Mouse (Mus musculus): ENCODE results near the gene Gm17334. TPM values are rescaled to one million over a fixed set of nuclear protein-coding genes. Genes with fewer than 3 reads are reported as not detected.

Gene Gm17334
- polyA plus RNA-seq, 1 experiment: 0.19 TPM

DNA sequence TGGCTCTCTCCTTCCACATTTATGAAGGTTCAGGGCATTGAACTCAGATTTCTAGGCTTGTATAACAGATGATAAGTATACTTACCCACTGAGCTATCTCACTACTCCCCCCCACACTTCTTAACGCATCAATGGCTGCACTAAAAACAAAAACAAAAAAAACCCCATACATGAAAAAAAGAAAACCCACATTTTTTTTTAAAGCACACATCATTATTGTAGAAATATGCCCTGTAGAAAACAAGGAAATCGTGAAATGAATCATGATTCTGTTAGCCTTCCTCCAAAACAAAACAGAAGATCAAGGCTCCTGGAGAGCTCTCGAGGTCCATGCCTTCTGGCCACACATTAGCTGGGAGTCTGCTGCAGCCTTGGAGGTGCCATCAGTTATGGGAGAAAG, 38.3 kb upstream of the Gm17334 start:
- no peak for TF ChIP-seq SRF (IDR thresholded peaks at IDR 0.05; ENCODE audit: control insufficient read depth, insufficient read length, low read depth)
- TF ChIP-seq POLR2A (IDR thresholded peaks at IDR 0.05; ENCODE audit: insufficient read length, low read depth): no peak
- TF ChIP-seq POLR2AphosphoS2 (IDR thresholded peaks at IDR 0.05; ENCODE audit: insufficient read length, low read depth): no peak
- TF ChIP-seq E2F4 (IDR thresholded peaks at IDR 0.05; ENCODE audit: insufficient read depth): no peak
- TF ChIP-seq REST (IDR thresholded peaks at IDR 0.05; ENCODE audit: insufficient read depth, insufficient read length): no peak
- Histone ChIP-seq H3K4me3 (no peak overlapping the region), H3ac (ENCODE audit: control insufficient read depth, insufficient read length) (no peak overlapping the region), H3K27me3 (ENCODE audit: control insufficient read depth, insufficient read depth, insufficient read length) (no peaks in the 10 kb centered on the region), H3K36me3 (ENCODE audit: control insufficient read depth, insufficient read depth) (no peaks in the 10 kb centered on the region), H3K79me2 (ENCODE audit: control insufficient read depth, insufficient read depth) (no peaks in the 10 kb centered on the region), H3K4me2 (ENCODE audit: low read depth) (no peak overlapping the region)

DNA sequence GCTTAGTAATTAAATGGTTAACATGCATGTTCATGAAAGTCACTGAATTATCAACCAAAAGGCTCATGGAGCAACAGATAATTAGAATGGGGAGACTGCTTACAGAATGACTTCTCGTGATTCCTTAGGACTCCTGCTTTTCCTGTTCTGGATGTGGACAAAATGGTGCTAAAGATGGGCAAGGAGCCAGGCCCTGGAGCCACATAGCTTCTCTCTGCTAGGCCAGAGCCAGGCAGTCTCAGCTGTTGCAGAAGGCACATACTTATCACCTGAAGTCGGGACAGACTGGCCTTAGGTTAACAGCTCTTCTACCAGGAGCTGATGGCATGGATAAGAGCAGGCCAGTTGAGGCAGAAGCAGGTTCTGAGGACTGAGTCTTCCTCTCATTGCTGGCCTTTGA, 37.8 kb upstream of the Gm17334 start:
- no peak overlapping the region for H3K4me3 ChIP-seq
- TF ChIP-seq POLR2A (IDR thresholded peaks at IDR 0.05; ENCODE audit: insufficient read length, low read depth): no peak
- TF ChIP-seq MYOG (IDR thresholded peaks at IDR 0.05; ENCODE audit: control insufficient read depth in 1 of 3, insufficient read depth in 1 of 3, insufficient read length in 2 of 3, low read depth in 2 of 3): peak in 1 of 3 experiments; percentile 16
- no peaks in the 10 kb centered on the region for H3K79me2 ChIP-seq (ENCODE audit: control insufficient read depth, insufficient read depth)

DNA sequence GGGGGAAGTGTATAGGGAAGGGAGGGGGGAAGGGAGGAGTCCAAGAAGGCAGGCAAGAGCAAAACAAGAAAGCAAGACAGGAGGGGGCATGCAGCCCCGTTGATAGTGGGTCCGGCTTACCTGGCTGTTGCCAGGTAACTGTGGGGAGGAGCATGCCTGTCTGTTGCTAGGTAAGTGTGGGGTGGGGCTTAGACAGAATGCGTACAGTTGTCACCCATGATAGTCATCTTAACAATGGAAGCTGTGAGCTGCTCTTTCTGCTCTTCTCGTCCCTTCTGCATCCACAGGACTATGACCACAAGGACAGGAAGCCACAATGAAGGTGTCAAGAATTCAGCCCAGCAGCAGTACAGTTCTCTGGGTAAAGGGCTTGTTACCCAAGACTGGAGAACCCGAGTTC, 37.2 kb upstream of the Gm17334 start:
- TF ChIP-seq MAX (IDR thresholded peaks at IDR 0.05; ENCODE audit: low read depth) (no peak), USF1 (IDR thresholded peaks at IDR 0.05; ENCODE audit: low read depth) (no peak), POLR2AphosphoS2 (IDR thresholded peaks at IDR 0.05; ENCODE audit: insufficient read length, low read depth) (no peak), TCF3 (IDR thresholded peaks at IDR 0.05; ENCODE audit: insufficient read length, low read depth) (no peak), SRF (IDR thresholded peaks at IDR 0.05; ENCODE audit: control insufficient read depth, insufficient read length, low read depth) (no peak), REST (IDR thresholded peaks at IDR 0.05; ENCODE audit: insufficient read depth, insufficient read length) (no peak), POLR2A (IDR thresholded peaks at IDR 0.05; ENCODE audit: insufficient read length, low read depth) (no peak), MYOG (IDR thresholded peaks at IDR 0.05; ENCODE audit: control insufficient read depth in 1 of 3, insufficient read depth in 1 of 3, insufficient read length in 2 of 3, low read depth in 2 of 3) (no peak), MYOD1 (IDR thresholded peaks at IDR 0.05; ENCODE audit: control insufficient read depth in 1 of 3, insufficient read length in 2 of 3, low read depth in 2 of 3) (no peak), CEBPB (IDR thresholded peaks at IDR 0.05; ENCODE audit: insufficient read depth, poor library complexity, severe bottlenecking) (no peak), E2F4 (IDR thresholded peaks at IDR 0.05; ENCODE audit: insufficient read depth) (no peak), TCF12 (IDR thresholded peaks at IDR 0.05; ENCODE audit: insufficient read depth, poor library complexity, severe bottlenecking) (no peak)
- Histone ChIP-seq H3K79me2 (ENCODE audit: control insufficient read depth, insufficient read depth) (no peaks in the 10 kb centered on the region), H3ac (ENCODE audit: control insufficient read depth, insufficient read length) (no peak overlapping the region)

More for the DNA sequence above, 37.8 kb upstream of the Gm17334 start:
- H3K36me3 ChIP-seq (ENCODE audit: control insufficient read depth, insufficient read depth): no peaks in the 10 kb centered on the region
- H3K27me3 ChIP-seq (ENCODE audit: control insufficient read depth, insufficient read depth, insufficient read length): no peaks in the 10 kb centered on the region
- H3K4me2 ChIP-seq (ENCODE audit: low read depth): no peak overlapping the region
- H3ac ChIP-seq (ENCODE audit: control insufficient read depth, insufficient read length): no peak overlapping the region

DNA sequence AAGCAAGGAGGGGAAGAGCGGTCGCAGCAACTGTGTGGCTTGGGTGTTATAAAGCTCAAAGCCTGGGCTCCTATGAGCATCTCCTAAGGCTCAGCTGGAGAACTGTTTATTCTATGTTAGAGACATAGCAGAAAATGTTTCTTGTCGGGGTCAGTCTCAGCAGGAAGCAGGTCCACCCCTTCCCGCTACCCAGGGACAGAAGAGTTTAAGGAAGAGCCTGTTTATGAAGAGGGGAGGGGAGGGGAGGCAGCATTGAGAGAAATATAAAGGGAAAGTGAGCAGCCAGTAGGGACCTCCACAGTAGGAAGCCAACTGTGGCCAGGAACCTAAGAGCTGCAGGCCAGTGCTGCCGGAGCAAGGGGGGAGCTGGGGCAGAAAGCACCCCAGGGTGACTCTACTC, 36.4 kb upstream of the Gm17334 start:
- no peak overlapping the region for H3K4me3 ChIP-seq
- no peak overlapping the region for H3ac ChIP-seq (ENCODE audit: control insufficient read depth, insufficient read length)
- TF ChIP-seq USF1 (IDR thresholded peaks at IDR 0.05; ENCODE audit: low read depth) (no peak), CEBPB (IDR thresholded peaks at IDR 0.05; ENCODE audit: insufficient read depth, poor library complexity, severe bottlenecking) (no peak), TCF12 (IDR thresholded peaks at IDR 0.05; ENCODE audit: insufficient read depth, poor library complexity, severe bottlenecking) (no peak), MYOG (IDR thresholded peaks at IDR 0.05; ENCODE audit: control insufficient read depth in 1 of 3, insufficient read depth in 1 of 3, insufficient read length in 2 of 3, low read depth in 2 of 3) (no peak), POLR2AphosphoS2 (IDR thresholded peaks at IDR 0.05; ENCODE audit: insufficient read length, low read depth) (no peak), MAX (IDR thresholded peaks at IDR 0.05; ENCODE audit: low read depth) (no peak)
- no peak overlapping the region for H3K4me2 ChIP-seq (ENCODE audit: low read depth)
- H3K36me3 ChIP-seq (ENCODE audit: control insufficient read depth, insufficient read depth): no peaks in the 10 kb centered on the region
- H3K79me2 ChIP-seq (ENCODE audit: control insufficient read depth, insufficient read depth): no peaks in the 10 kb centered on the region
- no peaks in the 10 kb centered on the region for H3K27me3 ChIP-seq (ENCODE audit: control insufficient read depth, insufficient read depth, insufficient read length)

More for the DNA sequence above, 37.2 kb upstream of the Gm17334 start:
- no peaks in the 10 kb centered on the region for H3K27me3 ChIP-seq (ENCODE audit: control insufficient read depth, insufficient read depth, insufficient read length)
- no peak overlapping the region for H3K4me2 ChIP-seq (ENCODE audit: low read depth)
- no peaks in the 10 kb centered on the region for H3K36me3 ChIP-seq (ENCODE audit: control insufficient read depth, insufficient read depth)
- H3K4me3 ChIP-seq: no peak overlapping the region

DNA sequence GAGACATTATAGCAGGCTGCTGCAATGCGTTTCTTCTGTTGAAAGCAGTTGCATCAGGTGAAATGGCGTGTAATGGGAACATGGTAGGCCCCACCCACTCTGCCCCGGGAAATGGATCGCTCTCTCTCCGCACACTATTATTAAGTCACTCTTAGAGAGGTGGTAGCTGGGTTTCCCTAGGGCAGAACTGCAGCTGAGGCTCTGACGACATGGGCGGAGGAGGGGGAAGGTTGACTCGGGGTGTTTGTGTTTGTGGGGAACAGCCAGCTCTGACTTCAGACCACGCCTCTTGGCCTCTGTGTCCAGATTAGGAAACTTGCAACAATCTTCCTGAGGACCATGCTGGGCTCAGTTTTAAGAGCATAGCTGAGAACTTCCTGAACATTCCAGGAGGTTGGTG, 32.8 kb upstream of the Gm17334 start:
- H3ac ChIP-seq (ENCODE audit: control insufficient read depth, insufficient read length): no peak overlapping the region

More for the DNA sequence above, 32.8 kb upstream of the Gm17334 start:
- TF ChIP-seq POLR2AphosphoS2 (IDR thresholded peaks at IDR 0.05; ENCODE audit: insufficient read length, low read depth): no peak
- TF ChIP-seq CEBPB (IDR thresholded peaks at IDR 0.05; ENCODE audit: insufficient read depth, poor library complexity, severe bottlenecking): 0 out of 2 replicates have a peak, but pooled peaks have one; percentile 36
- Histone ChIP-seq H3K36me3 (ENCODE audit: control insufficient read depth, insufficient read depth) (no peaks in the 10 kb centered on the region), H3K27me3 (ENCODE audit: control insufficient read depth, insufficient read depth, insufficient read length) (no peaks in the 10 kb centered on the region), H3K4me2 (ENCODE audit: low read depth) (no peak overlapping the region), H3K79me2 (ENCODE audit: control insufficient read depth, insufficient read depth) (no peaks in the 10 kb centered on the region), H3K4me3 (no peak overlapping the region)

All from myocyte (in vitro differentiated cells).